Mouse (Mus musculus) c-Kit-negative CD71-positive TER-119-positive erythroid progenitor cells, embryonic 14.5 days (primary cell): Measurements from ENCODE around the gene Iffo2.

Experiments
- DNase-seq: peaks from one replicate; pipeline ENCODE4 v3.0.0-alpha.2; 2013; ENCODE audit warnings: low read depth, low spot score

The Iffo2 gene

GRCm38 (mm10) chr4:139532081-139532480, 1.7 kb downstream of the Iffo2 start:
- DNase-seq = no peak

GRCm38 (mm10) chr4:139535127-139535695, 4.9 kb downstream of the Iffo2 start:
- DNase-seq = no peak

- no peak for DNase-seq
Observed at GRCm38 (mm10) chr4:139535719-139536118, 5.4 kb downstream of the Iffo2 start.

- DNase-seq = no peak
Observed at GRCm38 (mm10) chr4:139536706-139537105, 6.4 kb downstream of the Iffo2 start.

- DNase-seq = no peak
Observed at GRCm38 (mm10) chr4:139540784-139541183, 10.4 kb downstream of the Iffo2 start.

GRCm38 (mm10) chr4:139545791-139546190, 15.4 kb downstream of the Iffo2 start:
- DNase-seq = no peak

GRCm38 (mm10) chr4:139549448-139549847, 19.1 kb downstream of the Iffo2 start:
- DNase-seq = no peak

GRCm38 (mm10) chr4:139555235-139555634, 24.9 kb downstream of the Iffo2 start:
- DNase-seq = no peak

GRCm38 (mm10) chr4:139555951-139556350, 25.6 kb downstream of the Iffo2 start:
- DNase-seq = no peak

GRCm38 (mm10) chr4:139568361-139568760, 38.0 kb downstream of the Iffo2 start:
- no peak for DNase-seq

- DNase-seq = no peak
Observed at GRCm38 (mm10) chr4:139570756-139571155, 40.4 kb downstream of the Iffo2 start.

- DNase-seq = no peak
Observed at GRCm38 (mm10) chr4:139572928-139573512, 42.7 kb downstream of the Iffo2 start.

- DNase-seq = peak; percentile 62
Observed at GRCm38 (mm10) chr4:139574156-139574798, 43.9 kb downstream of the Iffo2 start.

GRCm38 (mm10) chr4:139574799-139575672, 44.7 kb downstream of the Iffo2 start:
- DNase-seq = no peak

GRCm38 (mm10) chr4:139575673-139576003, 45.3 kb downstream of the Iffo2 start:
- no peak for DNase-seq

GRCm38 (mm10) chr4:139576251-139576880, 46.0 kb downstream of the Iffo2 start:
- DNase-seq = no peak

GRCm38 (mm10) chr4:139577006-139577405, 46.7 kb downstream of the Iffo2 start:
- no peak for DNase-seq

GRCm38 (mm10) chr4:139578389-139578788, 48.0 kb downstream of the Iffo2 start:
- no peak for DNase-seq

- no peak for DNase-seq
Observed at GRCm38 (mm10) chr4:139579003-139579402, 48.7 kb downstream of the Iffo2 start.

GRCm38 (mm10) chr4:139579466-139579865, 49.1 kb downstream of the Iffo2 start:
- DNase-seq = no peak

GRCm38 (mm10) chr4:139580663-139581336, 50.5 kb downstream of the Iffo2 start:
- no peak for DNase-seq
